Mouse (Mus musculus): ENCODE results near the gene Mcidas. TPM values are rescaled to one million over a fixed set of nuclear protein-coding genes. Genes with fewer than 3 reads are reported as not detected.
"Not testable (repeated sequence)": the region's sequence is repeated elsewhere in the genome, so short reads cannot be mapped to it uniquely, and the experiment has no call there.

Gene Mcidas
- polyA plus RNA-seq, 1 experiment from 2014 or later = 0.24 TPM

GRCm38 (mm10) chr13:112988866-112989265 is 4.8 kb upstream of the Mcidas start:
- no peaks in the 10 kb centered on the region for H3K36me3 ChIP-seq
- H3K27me3 ChIP-seq = peaks cover 88% of the 10 kb centered on the region
- H3K27ac ChIP-seq (replicated peaks) = no peak overlapping the region
- peak overlapping the region; percentile 53 for H3K4me3 ChIP-seq
- H3K9me3 ChIP-seq = no peaks in the 10 kb centered on the region
- peak overlapping the region; percentile 80 for H3K4me2 ChIP-seq (replicated peaks)
- peaks cover 49% of the 10 kb centered on the region for H3K4me1 ChIP-seq
- ATAC-seq (ENCODE audit: low FRiP score, low read depth) = no peak
- 2% methylated on average over 19 of the region's 19 CpGs for WGBS
- no peak overlapping the region for H3K9ac ChIP-seq (replicated peaks)

- Histone ChIP-seq H3K27me3 (peaks cover 90% of the 10 kb centered on the region), H3K4me3 (peak overlapping the region; percentile 22; the same call in 1 of the 2 replicates), H3K4me2 (replicated peaks) (0 out of 2 replicates have a peak overlapping the region, but pooled peaks have one; percentile 17), H3K9ac (replicated peaks) (no peak overlapping the region), H3K27ac (replicated peaks) (no peak overlapping the region), H3K36me3 (no peaks in the 10 kb centered on the region), H3K9me3 (no peaks in the 10 kb centered on the region), H3K4me1 (peaks cover 55% of the 10 kb centered on the region)
- 1% methylated on average over 23 of the region's 23 CpGs for WGBS
- ATAC-seq (ENCODE audit: low FRiP score, low read depth) = no peak
These were observed 4.1 kb upstream of the Mcidas start for GRCm38 (mm10) chr13:112989541-112989940.

GRCm38 (mm10) chr13:112990346-112990745 is 3.3 kb upstream of the Mcidas start:
- ATAC-seq (ENCODE audit: low FRiP score, low read depth) = no peak
- no peak overlapping the region for H3K9ac ChIP-seq (replicated peaks)
- WGBS = 16% methylated on average over 4 of the region's 4 CpGs
- H3K4me1 ChIP-seq = peaks cover 55% of the 10 kb centered on the region
- no peaks in the 10 kb centered on the region for H3K36me3 ChIP-seq
- no peaks in the 10 kb centered on the region for H3K9me3 ChIP-seq
- H3K4me3 ChIP-seq = no peak overlapping the region
- no peak overlapping the region for H3K27ac ChIP-seq (replicated peaks)
- H3K27me3 ChIP-seq = peaks cover 95% of the 10 kb centered on the region
- no peak overlapping the region for H3K4me2 ChIP-seq (replicated peaks)

GRCm38 (mm10) chr13:112994191-112994590 is 546 bp downstream of the Mcidas start:
- Histone ChIP-seq H3K27ac (replicated peaks) (no peak overlapping the region), H3K4me2 (replicated peaks) (peak overlapping the region; percentile 91), H3K4me1 (peaks cover 31% of the 10 kb centered on the region), H3K9ac (replicated peaks) (peak overlapping the region; percentile 43), H3K36me3 (no peaks in the 10 kb centered on the region), H3K27me3 (peaks cover 97% of the 10 kb centered on the region), H3K4me3 (peak overlapping the region; percentile 49), H3K9me3 (no peaks in the 10 kb centered on the region)
- WGBS = under 1% methylated on average over 25 of the region's 25 CpGs
- ATAC-seq (ENCODE audit: low FRiP score, low read depth) = peak; percentile 52

GRCm38 (mm10) chr13:112996407-112996806 is 2.8 kb downstream of the Mcidas start:
- Histone ChIP-seq H3K4me1 (peaks cover 25% of the 10 kb centered on the region), H3K4me3 (no peak overlapping the region), H3K27ac (replicated peaks) (no peak overlapping the region), H3K4me2 (replicated peaks) (no peak overlapping the region), H3K9me3 (no peaks in the 10 kb centered on the region), H3K9ac (replicated peaks) (no peak overlapping the region), H3K36me3 (no peaks in the 10 kb centered on the region), H3K27me3 (peaks cover 93% of the 10 kb centered on the region)
- 67% methylated on average over 4 of the region's 4 CpGs for WGBS
- ATAC-seq (ENCODE audit: low FRiP score, low read depth) = no peak

GRCm38 (mm10) chr13:112997369-112997768 is 3.7 kb downstream of the Mcidas start:
- Histone ChIP-seq H3K27ac (replicated peaks) (no peak overlapping the region), H3K27me3 (peaks cover 94% of the 10 kb centered on the region), H3K36me3 (no peaks in the 10 kb centered on the region), H3K4me3 (no peak overlapping the region), H3K9ac (replicated peaks) (no peak overlapping the region), H3K4me1 (peaks cover 25% of the 10 kb centered on the region), H3K9me3 (no peaks in the 10 kb centered on the region), H3K4me2 (replicated peaks) (no peak overlapping the region)
- ATAC-seq (ENCODE audit: low FRiP score, low read depth) = no peak
- 71% methylated on average over 6 of the region's 6 CpGs for WGBS

GRCm38 (mm10) chr13:112998427-112999201 is 5.0 kb downstream of the Mcidas start:
- WGBS = under 1% methylated on average over 46 of the region's 46 CpGs

GRCm38 (mm10) chr13:113000090-113000489 is 6.4 kb downstream of the Mcidas start:
- H3K27me3 ChIP-seq = peaks cover 67% of the 10 kb centered on the region

More at GRCm38 (mm10) chr13:112998427-112999201, 5.0 kb downstream of the Mcidas start:
- Histone ChIP-seq H3K27me3 (peaks cover 82% of the 10 kb centered on the region), H3K4me1 (peaks cover 18% of the 10 kb centered on the region), H3K9me3 (no peaks in the 10 kb centered on the region), H3K27ac (replicated peaks) (no peak overlapping the region), H3K4me2 (replicated peaks) (peak overlapping the region; percentile 87), H3K36me3 (no peaks in the 10 kb centered on the region), H3K9ac (replicated peaks) (peak overlapping the region; percentile 58), H3K4me3 (peak overlapping the region; percentile 51)
- ATAC-seq (ENCODE audit: low FRiP score, low read depth) = peak; percentile 28; the same call in 1 of the 2 replicates

GRCm38 (mm10) chr13:113000576-113001318 is 7.1 kb downstream of the Mcidas start:
- H3K27me3 ChIP-seq = peaks cover 61% of the 10 kb centered on the region

More at GRCm38 (mm10) chr13:113000090-113000489, 6.4 kb downstream of the Mcidas start:
- Histone ChIP-seq H3K36me3 (no peaks in the 10 kb centered on the region), H3K9me3 (no peaks in the 10 kb centered on the region), H3K4me3 (no peak overlapping the region), H3K27ac (replicated peaks) (no peak overlapping the region), H3K4me1 (peaks cover 10% of the 10 kb centered on the region), H3K4me2 (replicated peaks) (no peak overlapping the region), H3K9ac (replicated peaks) (no peak overlapping the region)
- ATAC-seq (ENCODE audit: low FRiP score, low read depth) = no peak
- 83% methylated on average over 3 of the region's 3 CpGs for WGBS

GRCm38 (mm10) chr13:113012683-113013082 is 19.0 kb downstream of the Mcidas start:
- Histone ChIP-seq H3K27me3 (no peaks in the 10 kb centered on the region), H3K36me3 (no peaks in the 10 kb centered on the region), H3K4me2 (replicated peaks) (no peak overlapping the region), H3K9ac (replicated peaks) (no peak overlapping the region), H3K4me3 (no peak overlapping the region), H3K9me3 (no peaks in the 10 kb centered on the region), H3K4me1 (no peaks in the 10 kb centered on the region), H3K27ac (replicated peaks) (no peak overlapping the region)
- ATAC-seq (ENCODE audit: low FRiP score, low read depth) = no peak
- 75% methylated on average over 6 of the region's 6 CpGs for WGBS

More at GRCm38 (mm10) chr13:113000576-113001318, 7.1 kb downstream of the Mcidas start:
- 73% methylated on average over 9 of the region's 9 CpGs for WGBS
- H3K9ac ChIP-seq (replicated peaks) = no peak overlapping the region
- H3K27ac ChIP-seq (replicated peaks) = no peak overlapping the region
- no peaks in the 10 kb centered on the region for H3K36me3 ChIP-seq
- H3K9me3 ChIP-seq = no peaks in the 10 kb centered on the region
- H3K4me3 ChIP-seq = no peak overlapping the region
- peaks cover 10% of the 10 kb centered on the region for H3K4me1 ChIP-seq
- ATAC-seq (ENCODE audit: low FRiP score, low read depth) = no peak
- no peak overlapping the region for H3K4me2 ChIP-seq (replicated peaks)

- not testable (repeated sequence) for H3K9ac ChIP-seq (replicated peaks); H3K4me1 ChIP-seq; H3K4me2 ChIP-seq (replicated peaks); H3K4me3 ChIP-seq; H3K27me3 ChIP-seq; H3K27ac ChIP-seq (replicated peaks); H3K36me3 ChIP-seq; ATAC-seq (ENCODE audit: low FRiP score, low read depth); H3K9me3 ChIP-seq
- 66% methylated on average over 20 of the region's 20 CpGs for WGBS
These were observed 19.7 kb downstream of the Mcidas start for GRCm38 (mm10) chr13:113013174-113013953.

Data from midbrain, embryonic 12.5 days (tissue).